Mouse (Mus musculus) midbrain, postnatal 0 days (tissue): ENCODE data around the gene Cdkn2c. TPM values are rescaled to one million over a fixed set of nuclear protein-coding genes. Genes with fewer than 3 reads are reported as not detected.

Source experiments
- ATAC-seq: fragments of 200-750 bp; cut with Nextera tagmentation; 2 replicates; pipeline ENCODE4 v1.8.0; 2017; ENCODE audit warnings: moderate number of reproducible peaks, mild to moderate bottlenecking, moderate TSS enrichment, moderate library complexity; ENCODE audit not compliant: low FRiP score
- DNase-seq: peaks from one replicate; pipeline ENCODE4 v3.0.0-alpha.2; 2015; ENCODE audit warnings: low spot score
- H3K27ac ChIP-seq: fragments of 300-500 bp; sonication (generic); 2 replicates; pipeline ENCODE4 v1.5.1; 2014; ENCODE audit warnings: low read depth, mild to moderate bottlenecking, low read length, mixed read lengths
- H3K27me3 ChIP-seq: fragments of 300-500 bp; sonication (generic); 2 replicates; pipeline ENCODE4 v1.6.1; 2014; ENCODE audit warnings: low read length, control low read depth, mixed read lengths; ENCODE audit not compliant: insufficient read depth
- H3K36me3 ChIP-seq: fragments of 300-500 bp; sonication (generic); 2 replicates; pipeline ENCODE4 v1.6.1; 2014; ENCODE audit warnings: low read length, control low read depth, mixed read lengths; ENCODE audit not compliant: insufficient read depth
- H3K4me1 ChIP-seq: fragments of 300-500 bp; sonication (generic); 2 replicates; pipeline ENCODE4 v1.6.1; 2014; ENCODE audit warnings: mild to moderate bottlenecking, control low read depth, antibody characterized with exemption, low read length, mixed read lengths; ENCODE audit not compliant: insufficient read depth
- H3K4me2 ChIP-seq: fragments of 300-500 bp; sonication (generic); 2 replicates; pipeline ENCODE4 v1.6.1; 2014; ENCODE audit warnings: low read depth, mild to moderate bottlenecking, low read length, mixed read lengths; ENCODE audit not compliant: poor library complexity, severe bottlenecking
- H3K4me3 ChIP-seq: fragments of 300-500 bp; sonication (generic); 2 replicates; pipeline ENCODE4 v1.5.1; 2014; ENCODE audit warnings: low read depth, mild to moderate bottlenecking, low read length, moderate library complexity
- H3K9ac ChIP-seq: fragments of 300-500 bp; sonication (generic); replicated peaks from 2 replicates; pipeline ENCODE4 v1.6.1; 2014; ENCODE audit warnings: mild to moderate bottlenecking, low read length, moderate library complexity, mixed read lengths; ENCODE audit not compliant: poor library complexity, severe bottlenecking
- H3K9me3 ChIP-seq: fragments of 300-500 bp; sonication (generic); 2 replicates; pipeline ENCODE4 v1.6.1; 2016; ENCODE audit warnings: low read length, control low read depth
- CTCF ChIP-seq: IDR thresholded peaks from 2 replicates; pipeline ENCODE4 v1.5.1; 2016; ENCODE audit warnings: antibody characterized with exemption, mild to moderate bottlenecking
- WGBS: fragments of 180-500 bp; shearing (Covaris S2); extraction: QIAGEN DNeasy Blood & Tissue Kit; methylation state at CpG from one replicate; pipeline ENCODE4 v1.1.7; 2014; 5-methylcytosine and 5-hydroxymethylcytosine counted together
- polyA plus RNA-seq: library from polyadenylated mRNA; unstranded; fragments of >200 nt; fragmentation: Nextera tagmentation; extraction: Ambion mirVana; gene quantifications from 2 replicates; pipeline ENCODE4 v1.2.1, GENCODE M21; 2015
- total RNA-seq: library from RNA; depleted of rRNA; stranded (reverse); fragments of >200 nt; gene quantifications from 2 replicates; pipeline ENCODE4 v1.2.3, GENCODE M21; 2014

The Cdkn2c gene
- total and polyA plus RNA-seq, 2 experiments from 2014 or later: 2.4 to 8.9 TPM

DNA sequence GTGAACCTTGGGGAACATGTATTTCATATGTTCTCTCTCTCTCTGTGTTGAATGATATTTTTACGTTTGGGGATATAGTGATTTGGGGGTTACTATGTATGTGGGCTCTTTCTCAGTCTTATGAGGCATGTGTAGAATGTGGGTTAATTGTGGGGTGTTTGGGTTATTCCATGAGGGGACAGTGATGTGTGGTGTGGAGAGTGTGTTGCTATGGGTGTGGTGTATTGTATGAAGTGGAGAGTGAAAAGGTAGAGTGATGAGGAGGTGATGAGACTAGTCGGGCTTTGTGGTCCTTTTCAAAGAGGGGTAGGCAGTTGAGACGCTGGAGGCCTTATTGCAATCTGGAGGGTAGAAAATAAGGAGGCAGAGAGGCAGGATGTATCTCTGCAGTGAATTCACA is 10.2 kb upstream of the Cdkn2c start:
- WGBS: under 1% methylated on average over 3 of the region's 3 CpGs

DNA sequence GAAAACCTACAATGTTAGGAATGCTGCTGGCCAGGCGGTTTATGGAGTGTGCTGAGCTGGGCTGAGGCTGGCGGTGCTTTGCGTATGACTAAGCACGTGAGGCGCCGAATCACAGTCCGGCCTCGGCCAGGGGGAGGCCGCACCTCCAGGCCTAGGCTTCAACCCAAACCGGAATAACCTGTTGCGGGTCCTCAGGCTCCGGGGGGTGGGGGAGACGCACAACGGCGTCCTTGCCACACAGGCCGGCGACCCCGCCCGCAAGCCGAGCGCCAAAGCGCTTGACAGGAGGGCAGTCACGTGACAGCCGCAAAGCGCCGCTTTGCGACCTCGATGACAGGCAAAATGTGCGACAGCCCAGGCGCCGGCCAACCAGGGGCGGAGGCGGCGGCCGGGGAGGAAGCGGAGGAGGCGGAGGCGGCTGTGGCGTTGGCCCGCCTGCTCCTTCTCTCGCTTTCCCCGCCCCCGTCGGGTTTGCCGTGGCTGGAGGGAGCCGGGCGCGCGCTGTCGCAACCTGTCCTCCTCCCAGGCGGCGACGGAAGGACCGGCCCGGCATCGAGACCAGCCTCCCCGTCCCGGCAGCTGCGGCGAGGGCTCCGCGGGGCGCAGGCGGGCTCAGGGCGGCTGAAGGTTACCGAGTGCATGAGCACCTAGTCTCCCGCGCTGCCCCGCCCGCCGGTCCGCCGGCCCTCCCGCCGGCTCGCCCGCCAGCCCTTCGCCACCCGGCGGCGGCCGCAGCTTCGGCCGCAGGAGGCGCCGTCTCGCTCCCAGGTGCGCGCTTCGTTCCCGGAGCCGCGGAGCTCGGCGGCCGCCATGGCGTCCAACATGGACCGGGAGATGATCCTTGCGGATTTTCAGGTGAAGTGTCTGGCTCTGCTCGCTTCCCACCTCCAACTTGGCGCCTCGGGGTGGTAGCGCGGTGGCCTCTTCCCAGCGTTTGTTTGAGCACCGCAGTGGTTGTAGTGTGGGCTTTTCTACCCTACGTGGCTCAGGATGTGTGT is 9.5 kb upstream of the Cdkn2c start, which contains the start of gene Faf1:
Faf1 (plus strand) TSS at position 371 of the 998 bp plus-strand sequence.
- under 1% methylated on average over 64 of the region's 107 CpGs for WGBS

More for the DNA sequence above, 10.2 kb upstream of the Cdkn2c start:
- Histone ChIP-seq H3K9ac (peak overlapping the region; percentile 88), H3K4me3 (peak overlapping the region; percentile 87), H3K36me3 (no peaks in the 10 kb centered on the region), H3K9me3 (no peaks in the 10 kb centered on the region), H3K4me1 (peaks cover 3% of the 10 kb centered on the region; the same call in 1 of the 2 replicates), H3K27me3 (no peaks in the 10 kb centered on the region), H3K4me2 (peak overlapping the region; percentile 72), H3K27ac (peak overlapping the region; percentile 97)
- no peak for TF ChIP-seq CTCF
- DNase-seq (no peak), ATAC-seq (peak; percentile 14; the same call in 1 of the 2 replicates)

DNA sequence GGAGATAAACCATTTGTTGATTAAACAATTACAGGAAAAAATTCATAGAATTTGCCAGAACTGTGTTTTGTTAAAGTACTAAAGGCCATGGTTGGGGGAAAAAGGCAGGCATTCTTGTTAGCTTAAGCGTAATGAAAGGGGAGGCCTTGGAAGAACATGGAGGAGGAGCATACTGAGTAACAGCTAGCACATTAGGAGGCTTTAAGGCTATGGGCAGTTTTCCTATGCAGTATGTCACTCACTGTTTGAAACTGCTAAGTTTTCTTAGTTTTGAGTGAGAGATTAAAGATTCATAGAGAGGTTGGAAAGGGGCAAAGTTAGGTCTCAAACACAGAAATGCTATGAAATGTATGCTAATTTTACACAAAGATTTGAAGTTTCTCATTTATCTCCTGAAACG is 7.1 kb upstream of the Cdkn2c start:
- Histone ChIP-seq H3K27me3 (no peaks in the 10 kb centered on the region), H3K4me2 (no peak overlapping the region), H3K36me3 (no peaks in the 10 kb centered on the region), H3K9ac (no peak overlapping the region), H3K27ac (no peak overlapping the region), H3K9me3 (no peaks in the 10 kb centered on the region), H3K4me3 (no peak overlapping the region), H3K4me1 (peaks cover 3% of the 10 kb centered on the region; the same call in 1 of the 2 replicates)
- no peak for TF ChIP-seq CTCF
- 87% methylated on average over 2 of the region's 2 CpGs for WGBS
- no peak for ATAC-seq
- DNase-seq: no peak

More for the DNA sequence above, 9.5 kb upstream of the Cdkn2c start, which contains the start of gene Faf1:
- Histone ChIP-seq H3K27me3 (no peaks in the 10 kb centered on the region), H3K4me2 (peak within 1 kb of the TSS; percentile 72), H3K4me1 (peaks cover 3% of the 10 kb centered on the region; the same call in 1 of the 2 replicates), H3K4me3 (peak within 1 kb of the TSS; percentile 87), H3K36me3 (no peaks in the 10 kb centered on the region), H3K9me3 (no peaks in the 10 kb centered on the region), H3K27ac (peak within 1 kb of the TSS; percentile 97), H3K9ac (peak within 1 kb of the TSS; percentile 88)
- TF ChIP-seq CTCF: peak; percentile 1; the same call in 1 of the 2 replicates
- peak; percentile 96 for ATAC-seq
- peak; percentile 98 for DNase-seq

DNA sequence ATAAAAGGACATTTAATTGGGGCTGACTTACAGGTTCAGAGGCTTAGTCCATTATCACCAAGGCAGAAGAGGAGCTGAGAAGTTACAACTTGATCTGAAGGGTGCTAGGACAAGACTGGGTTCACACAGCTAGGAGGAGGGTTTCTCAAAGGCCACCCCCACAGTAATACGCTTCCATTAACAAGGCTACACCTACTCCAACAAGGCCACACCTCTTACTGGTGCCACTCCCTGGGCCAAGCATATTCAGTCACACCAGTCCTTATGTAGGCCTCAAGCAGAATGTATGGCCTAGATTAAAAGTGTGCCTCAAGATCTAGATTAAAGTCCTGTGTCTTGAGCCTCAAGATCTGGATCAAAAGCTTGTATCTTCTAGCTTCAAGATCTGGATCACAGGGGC is 5.0 kb upstream of the Cdkn2c start:
- no peak overlapping the region for H3K9ac ChIP-seq
- ATAC-seq: no peak
- H3K4me2 ChIP-seq: no peak overlapping the region
- no peak for TF ChIP-seq CTCF
- WGBS: 77% methylated on average over 1 of the region's 1 CpGs
- H3K27me3 ChIP-seq: no peaks in the 10 kb centered on the region
- H3K9me3 ChIP-seq: no peaks in the 10 kb centered on the region
- no peaks in the 10 kb centered on the region for H3K4me1 ChIP-seq
- no peak overlapping the region for H3K4me3 ChIP-seq
- H3K36me3 ChIP-seq: no peaks in the 10 kb centered on the region
- no peak for DNase-seq
- H3K27ac ChIP-seq: no peak overlapping the region

DNA sequence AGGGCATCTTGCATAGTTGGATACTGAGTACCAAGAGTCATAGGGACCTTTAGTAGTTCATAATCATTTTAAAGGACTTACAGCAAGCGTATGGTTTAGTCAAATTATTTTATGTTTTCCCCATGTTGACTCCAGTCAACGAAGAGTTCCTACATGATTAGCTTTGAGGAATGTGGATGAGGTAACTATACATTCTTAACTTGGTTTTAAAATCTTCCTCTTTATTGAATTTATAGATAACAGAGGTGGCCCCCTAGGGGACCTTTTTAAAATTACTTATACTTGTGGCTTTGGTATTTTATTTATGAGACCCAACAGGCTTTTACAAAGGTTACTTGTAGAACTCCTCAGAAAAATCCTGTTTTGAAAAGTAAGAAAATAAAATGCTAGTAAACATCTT is 3.2 kb upstream of the Cdkn2c start:
- H3K27ac ChIP-seq: no peak overlapping the region
- H3K27me3 ChIP-seq: no peaks in the 10 kb centered on the region
- 0 out of 2 replicates have a peak, but pooled peaks cover 6% of the 10 kb centered on the region for H3K4me1 ChIP-seq
- H3K4me2 ChIP-seq: no peak overlapping the region
- ATAC-seq (no peak), DNase-seq (peak; percentile 13)
- no peaks in the 10 kb centered on the region for H3K9me3 ChIP-seq
- H3K36me3 ChIP-seq: no peaks in the 10 kb centered on the region
- WGBS: 79% methylated on average over 2 of the region's 2 CpGs
- no peak overlapping the region for H3K9ac ChIP-seq
- TF ChIP-seq CTCF: peak; percentile 34
- H3K4me3 ChIP-seq: no peak overlapping the region

DNA sequence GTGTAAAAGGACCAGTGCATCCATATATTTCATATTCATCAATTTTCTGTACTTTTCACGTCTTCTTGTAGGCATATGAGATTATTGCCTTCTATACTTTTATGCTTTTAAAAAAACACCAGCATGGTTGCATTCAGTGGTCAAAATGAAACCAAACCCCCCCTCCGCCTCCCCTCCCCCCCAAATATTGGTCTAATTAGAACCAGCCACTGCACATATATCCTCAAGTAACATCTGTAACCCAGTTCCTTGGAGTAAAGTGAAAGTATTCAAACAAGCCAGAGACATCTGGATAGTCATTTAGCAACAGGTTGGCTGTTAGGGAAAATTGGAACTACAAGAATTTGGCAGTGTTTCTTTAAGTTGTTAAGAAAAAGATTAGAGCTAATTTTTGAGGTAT is 529 bp upstream of the Cdkn2c start:
- DNase-seq (no peak), ATAC-seq (no peak)
- peak overlapping the region; percentile 91 for H3K4me2 ChIP-seq
- 0 out of 2 replicates have a peak, but pooled peaks cover 6% of the 10 kb centered on the region for H3K4me1 ChIP-seq
- TF ChIP-seq CTCF: no peak
- H3K27me3 ChIP-seq: peaks cover 5% of the 10 kb centered on the region; the same call in 1 of the 2 replicates
- H3K9ac ChIP-seq: no peak overlapping the region
- WGBS: 58% methylated on average over 2 of the region's 2 CpGs
- no peak overlapping the region for H3K27ac ChIP-seq
- H3K36me3 ChIP-seq: no peaks in the 10 kb centered on the region
- no peaks in the 10 kb centered on the region for H3K9me3 ChIP-seq
- peak overlapping the region; percentile 56; the same call in 1 of the 2 replicates for H3K4me3 ChIP-seq
